Comparison of ENCODE assay signal across 8 mouse cellular contexts in genomic region chr1:90603561-90603887, GRCm38 (mm10). TPM values are rescaled to one million over a fixed set of nuclear protein-coding genes. Genes with fewer than 3 reads are reported as not detected.
DNase-seq lines count a peak whose midpoint lies in the region; ATAC-seq and TF ChIP-seq lines count a peak whose summit lies in the region.

No protein-coding gene starts in this region.

- H3K4me3 ChIP-seq in lung, embryonic 14.5 days (ENCODE audit: low read depth, low read length): peak overlapping the region; percentile 85
- peak overlapping the region; percentile 88 for H3K4me3 ChIP-seq in embryonic facial prominence, embryonic 14.5 days (ENCODE audit: low read depth, low read length)
- H3K4me3 ChIP-seq in intestine, postnatal 0 days (ENCODE audit: low read depth, low read length): peak overlapping the region; percentile 94
- peak overlapping the region; percentile 57 for H3K4me3 ChIP-seq in neural tube, embryonic 15.5 days (replicated peaks)

- 0 out of 2 replicates have a peak, but pooled peaks cover 4% of the 10 kb centered on the region for H3K4me1 ChIP-seq in lung, embryonic 14.5 days (ENCODE audit: insufficient read depth)
- 0 out of 2 replicates have a peak, but pooled peaks cover 3% of the 10 kb centered on the region for H3K4me1 ChIP-seq in embryonic facial prominence, embryonic 14.5 days (ENCODE audit: control insufficient read depth, insufficient read depth, low read length)
- H3K4me1 ChIP-seq in intestine, postnatal 0 days (replicated peaks; ENCODE audit: control insufficient read depth, insufficient read depth, low read length): no peaks in the 10 kb centered on the region
- H3K4me1 ChIP-seq in neural tube, embryonic 15.5 days: peaks cover 16% of the 10 kb centered on the region

- WGBS in lung, embryonic 14.5 days: under 1% methylated on average over 26 of the region's 26 CpGs
- WGBS in embryonic facial prominence, embryonic 14.5 days: under 1% methylated on average over 26 of the region's 26 CpGs
- WGBS in intestine, postnatal 0 days: under 1% methylated on average over 26 of the region's 26 CpGs
- under 1% methylated on average over 26 of the region's 26 CpGs for WGBS in neural tube, embryonic 15.5 days

- no peaks in the 10 kb centered on the region for H3K27me3 ChIP-seq in lung, embryonic 14.5 days (ENCODE audit: insufficient read depth, low read length)
- no peaks in the 10 kb centered on the region for H3K27me3 ChIP-seq in embryonic facial prominence, embryonic 14.5 days (replicated peaks; ENCODE audit: control insufficient read depth, insufficient read depth, low read length)
- H3K27me3 ChIP-seq in intestine, postnatal 0 days (replicated peaks; ENCODE audit: control insufficient read depth, insufficient read depth, low read length): no peaks in the 10 kb centered on the region
- peaks cover 9% of the 10 kb centered on the region for H3K27me3 ChIP-seq in neural tube, embryonic 15.5 days (replicated peaks)

- H3K9me3 ChIP-seq in lung, embryonic 14.5 days (ENCODE audit: low read depth, low read length): no peaks in the 10 kb centered on the region
- no peaks in the 10 kb centered on the region for H3K9me3 ChIP-seq in embryonic facial prominence, embryonic 14.5 days (ENCODE audit: control insufficient read depth, low read length)
- H3K9me3 ChIP-seq in intestine, postnatal 0 days (ENCODE audit: control insufficient read depth): no peaks in the 10 kb centered on the region
- H3K9me3 ChIP-seq in neural tube, embryonic 15.5 days (replicated peaks): no peaks in the 10 kb centered on the region

- H3K36me3 ChIP-seq in lung, embryonic 14.5 days (ENCODE audit: insufficient read depth): peaks cover 31% of the 10 kb centered on the region
- H3K36me3 ChIP-seq in embryonic facial prominence, embryonic 14.5 days (ENCODE audit: control insufficient read depth, insufficient read depth, low read length): peaks cover 33% of the 10 kb centered on the region
- H3K36me3 ChIP-seq in intestine, postnatal 0 days (ENCODE audit: control insufficient read depth, insufficient read depth): peaks cover 26% of the 10 kb centered on the region
- peaks cover 32% of the 10 kb centered on the region for H3K36me3 ChIP-seq in neural tube, embryonic 15.5 days

- peak overlapping the region; percentile 67 for H3K27ac ChIP-seq in lung, embryonic 14.5 days (ENCODE audit: low read depth)
- peak overlapping the region; percentile 77; the same call in 1 of the 2 replicates for H3K27ac ChIP-seq in embryonic facial prominence, embryonic 14.5 days (replicated peaks; ENCODE audit: low read depth, low read length)
- H3K27ac ChIP-seq in intestine, postnatal 0 days (ENCODE audit: low read depth, low read length): peak overlapping the region; percentile 60; the same call in 1 of the 2 replicates
- H3K27ac ChIP-seq in neural tube, embryonic 15.5 days (replicated peaks): peak overlapping the region; percentile 77

- H3K4me2 ChIP-seq in lung, embryonic 14.5 days: peak overlapping the region; percentile 81
- peak overlapping the region; percentile 66 for H3K4me2 ChIP-seq in embryonic facial prominence, embryonic 14.5 days (ENCODE audit: low read depth, low read length)
- H3K4me2 ChIP-seq in intestine, postnatal 0 days (replicated peaks; ENCODE audit: low read depth): peak overlapping the region; percentile 74
- H3K4me2 ChIP-seq in neural tube, embryonic 15.5 days: peak overlapping the region; percentile 73

- ATAC-seq in lung, embryonic 14.5 days (ENCODE audit: insufficient read depth): peak; percentile 69
- ATAC-seq in embryonic facial prominence, embryonic 14.5 days (ENCODE audit: low read depth): peak; percentile 48
- ATAC-seq in intestine, postnatal 0 days: peak; percentile 37
- ATAC-seq in neural tube, embryonic 15.5 days (ENCODE audit: low FRiP score): peak; percentile 81

- TF ChIP-seq CTCF in lung, embryonic 14.5 days (IDR thresholded peaks at IDR 0.05; ENCODE audit: low read depth): no peak
- no peak for TF ChIP-seq CTCF in intestine, postnatal 0 days (IDR thresholded peaks at IDR 0.05; ENCODE audit: low read depth)

- no peak for DNase-seq in lung, embryonic 14.5 days
- DNase-seq in lung, postnatal 14 days: no peak
- DNase-seq in embryonic facial prominence, embryonic 14.5 days (ENCODE audit: low spot score): no peak
- DNase-seq in adrenal gland, postnatal 36 days: no peak
- no peak for DNase-seq in layer of hippocampus, postnatal 36 days
- no peak for DNase-seq in embryo, embryonic 10.5 days (ENCODE audit: low spot score)

- peak overlapping the region; percentile 91 for H3K9ac ChIP-seq in lung, embryonic 14.5 days
- peak overlapping the region; percentile 92 for H3K9ac ChIP-seq in embryonic facial prominence, embryonic 14.5 days (ENCODE audit: low read depth, low read length)
- H3K9ac ChIP-seq in intestine, postnatal 0 days (ENCODE audit: low read depth, low read length): peak overlapping the region; percentile 91
- H3K9ac ChIP-seq in neural tube, embryonic 15.5 days (replicated peaks): peak overlapping the region; percentile 66

RNA-seq across cellular contexts. Expression of gene Cops8, which starts 0.7 kb away (rescaled TPM):
- polyA plus RNA-seq in lung, embryonic 14.5 days (2014; fragmentation: Nextera tagmentation; extraction: Ambion mirVana): 157 and 163 TPM in 2 replicates
- polyA plus RNA-seq in embryonic facial prominence, embryonic 14.5 days (2014; fragmentation: Nextera tagmentation; extraction: Ambion mirVana): 141 and 161 TPM in 2 replicates
- 49.7 and 51.9 TPM in 2 replicates for polyA plus RNA-seq in intestine, postnatal 0 days (2015; fragmentation: Nextera tagmentation; extraction: Ambion mirVana)
- 163 and 171 TPM in 2 replicates for polyA plus RNA-seq in neural tube, embryonic 15.5 days (2015; fragmentation: Nextera tagmentation; extraction: Ambion mirVana)
- 10 to 100 TPM; 68.9 to 93.9 TPM for total RNA-seq in adrenal gland, postnatal 36 days (2021)
- total RNA-seq in layer of hippocampus, postnatal 36 days (2021): 100 to 1,000 TPM; 105 to 111 TPM
